Mouse (Mus musculus) stomach, postnatal 0 days (tissue): ENCODE data around the gene 4933415A04Rik.

Experiments used
- CTCF ChIP-seq: IDR thresholded peaks from 2 replicates; pipeline ENCODE4 v1.5.1; 2016; ENCODE audit warnings: antibody characterized with exemption, low read depth, mild to moderate bottlenecking, moderate library complexity
- EP300 ChIP-seq: optimal IDR thresholded peaks from 2 replicates; pipeline ENCODE3; 2016; ENCODE audit warnings: antibody characterized with exemption

DNA sequence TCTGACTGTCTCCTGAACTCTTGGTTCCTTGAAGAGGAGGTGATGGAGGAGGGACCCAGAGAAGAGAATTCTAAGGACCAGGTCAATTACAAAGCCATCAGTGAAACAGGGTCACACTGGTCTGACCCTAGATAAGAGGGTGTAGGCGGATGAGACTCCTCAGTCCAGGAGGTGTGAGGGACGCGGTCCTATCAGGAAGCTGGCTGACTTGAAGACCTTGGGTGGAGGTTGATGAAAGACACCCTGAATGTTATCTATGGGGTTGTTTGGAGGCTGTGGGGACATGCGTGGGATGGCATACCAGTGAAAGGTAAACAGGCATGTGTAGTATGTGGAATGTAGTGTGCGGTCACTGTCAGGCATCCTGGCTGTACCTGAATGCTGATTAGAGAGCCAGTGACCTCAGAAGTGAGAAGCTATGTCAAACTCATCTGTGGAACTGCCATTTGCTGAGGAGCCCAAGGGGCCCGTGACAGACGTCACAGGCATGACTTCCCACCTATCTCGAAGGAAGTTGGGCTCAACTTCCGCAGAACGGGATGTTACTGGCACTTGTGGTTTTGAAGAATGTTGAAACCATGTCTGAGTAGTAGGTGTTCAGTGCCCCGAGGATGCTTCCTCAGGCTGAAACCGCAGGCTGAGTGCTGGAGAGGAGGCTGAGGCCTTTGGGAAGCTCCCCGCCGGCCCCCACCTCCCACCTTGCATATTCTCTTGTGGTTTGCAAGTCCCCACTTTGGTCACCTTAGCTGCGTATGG, 43.0 kb upstream of the 4933415A04Rik start:
- TF ChIP-seq EP300 (no peak), CTCF (no peak)
